Mouse (Mus musculus) CH12.LX (cell line): ENCODE data around the gene Arpc3. TPM values are rescaled to one million over a fixed set of nuclear protein-coding genes. Genes with fewer than 3 reads are reported as not detected.

Source experiments
- DNase-seq: peaks from one replicate; pipeline ENCODE4 v3.0.0-alpha.2; 2013; ENCODE audit errors: extremely low read depth
- H3K27ac ChIP-seq: 2 replicates; pipeline ENCODE4 v1.5.1; 2012; ENCODE audit warnings: low read depth, mild to moderate bottlenecking, control low read depth, moderate library complexity; ENCODE audit not compliant: insufficient read depth
- H3K27me3 ChIP-seq: replicated peaks from 2 replicates; pipeline ENCODE3; 2012; ENCODE audit warnings: inconsistent platforms
- H3K36me3 ChIP-seq, 2 experiments: replicated peaks in 1 of 2; 2 replicates each; pipeline versions ENCODE3 to v1.6.1; 2012; ENCODE audit warnings: inconsistent platforms in 1 of 2, low read length in 1 of 2, mild to moderate bottlenecking in 1 of 2, mixed read lengths in 1 of 2, moderate library complexity in 1 of 2; ENCODE audit not compliant: control insufficient read depth in 1 of 2, insufficient read depth in 1 of 2
- H3K4me1 ChIP-seq, 2 experiments: 2 replicates each; pipeline ENCODE4 v1.6.1; 2012; ENCODE audit warnings: inconsistent platforms in 1 of 2, moderate library complexity in 1 of 2; ENCODE audit not compliant: insufficient read depth in 2 of 2, control insufficient read depth in 1 of 2
- H3K4me2 ChIP-seq: 2 replicates; pipeline ENCODE4 v1.6.1; 2012; ENCODE audit warnings: low read depth, mild to moderate bottlenecking, control low read depth; ENCODE audit not compliant: poor library complexity, insufficient read depth, severe bottlenecking
- H3K4me3 ChIP-seq, 3 experiments: fragments of 150-350 bp in 1 of 3; sonication (generic) in 1 of 3; replicated peaks in 1 of 3; 2 replicates each; pipeline versions ENCODE3 to v1.5.1; 2011 to 2012; ENCODE audit warnings: low read depth in 2 of 3, low read length in 2 of 3, mild to moderate bottlenecking in 2 of 3, moderate library complexity in 2 of 3, control low read depth in 1 of 3, improper control_type of control experiment in 1 of 3, inconsistent platforms in 1 of 3, mixed read lengths in 1 of 3; ENCODE audit not compliant: poor library complexity in 1 of 3
- H3K79me2 ChIP-seq: replicated peaks from 2 replicates; pipeline ENCODE4 v1.6.1; 2012; ENCODE audit warnings: mild to moderate bottlenecking, moderate library complexity; ENCODE audit not compliant: control insufficient read depth, poor library complexity, insufficient read depth, severe bottlenecking; ENCODE audit errors: extremely low read depth
- H3K9ac ChIP-seq: 2 replicates; pipeline ENCODE4 v1.6.1; 2012; ENCODE audit warnings: low read depth, mild to moderate bottlenecking, control low read depth, moderate library complexity; ENCODE audit not compliant: insufficient read depth
- H3K9me3 ChIP-seq: replicated peaks from 2 replicates; pipeline ENCODE3; 2012; ENCODE audit warnings: low read length, inconsistent platforms, mixed read lengths
- CHD1 ChIP-seq: IDR thresholded peaks from 2 replicates; pipeline ENCODE4 v1.6.1; 2012; ENCODE audit warnings: low read depth, low read length, improper control_type of control experiment, inconsistent platforms
- CHD2 ChIP-seq: IDR thresholded peaks from 2 replicates; pipeline ENCODE4 v1.6.1; 2011; ENCODE audit warnings: low read length, improper control_type of control experiment
- E2F4 ChIP-seq: IDR thresholded peaks from 2 replicates; pipeline ENCODE4 v1.6.1; 2011; ENCODE audit warnings: low read depth, low read length, improper control_type of control experiment; ENCODE audit not compliant: insufficient replicate concordance
- EP300 ChIP-seq: IDR thresholded peaks from 2 replicates; pipeline ENCODE4 v1.6.1; 2011; ENCODE audit warnings: low read length, improper control_type of control experiment
- GABPA ChIP-seq: IDR thresholded peaks from 2 replicates; pipeline ENCODE4 v1.6.1; 2012; ENCODE audit warnings: low read depth, low read length, improper control_type of control experiment, inconsistent platforms; ENCODE audit not compliant: insufficient replicate concordance
- HCFC1 ChIP-seq: IDR thresholded peaks from 2 replicates; pipeline ENCODE4 v1.6.1; 2012; ENCODE audit warnings: low read depth, mild to moderate bottlenecking, inconsistent platforms, low read length, improper control_type of control experiment
- MEF2A ChIP-seq: IDR thresholded peaks from 2 replicates; pipeline ENCODE4 v1.6.1; 2014; ENCODE audit warnings: low read depth, mild to moderate bottlenecking, inconsistent platforms, low read length, improper control_type of control experiment, borderline replicate concordance
- MXI1 ChIP-seq: IDR thresholded peaks from 2 replicates; pipeline ENCODE4 v1.6.1; 2011; ENCODE audit warnings: mild to moderate bottlenecking, low read depth, low read length, improper control_type of control experiment
- MYC ChIP-seq: IDR thresholded peaks from 2 replicates; pipeline ENCODE4 v1.6.1; 2011; ENCODE audit warnings: low read depth, mild to moderate bottlenecking, improper control_type of control experiment, low read length
- NRF1 ChIP-seq: IDR thresholded peaks from 2 replicates; pipeline ENCODE4 v1.6.1; 2014; ENCODE audit warnings: low read depth, mild to moderate bottlenecking, inconsistent platforms, low read length, improper control_type of control experiment, moderate library complexity
- POLR2A ChIP-seq: IDR thresholded peaks from 2 replicates; pipeline ENCODE4 v1.6.1; 2011; ENCODE audit warnings: low read depth, mild to moderate bottlenecking, improper control_type of control experiment, low read length
- RCOR1 ChIP-seq: conservative IDR thresholded peaks from 2 replicates; pipeline ENCODE4 v1.6.1; 2012; ENCODE audit warnings: low read depth, mild to moderate bottlenecking, inconsistent platforms, low read length, improper control_type of control experiment
- USF1 ChIP-seq: IDR thresholded peaks from 2 replicates; pipeline ENCODE4 v1.6.1; 2014; ENCODE audit warnings: low read depth, mild to moderate bottlenecking, inconsistent platforms, low read length, improper control_type of control experiment
- ZKSCAN1 ChIP-seq: IDR thresholded peaks from 2 replicates; pipeline ENCODE4 v1.6.1; 2012; ENCODE audit warnings: low read depth, inconsistent platforms, low read length, improper control_type of control experiment, borderline replicate concordance
- ZNF384 ChIP-seq: IDR thresholded peaks from 2 replicates; pipeline ENCODE4 v1.6.1; 2012; ENCODE audit warnings: low read depth, low read length, improper control_type of control experiment, inconsistent platforms
- dilution Hi-C: fragments of 300-500 bp; cut with MboI; formaldehyde crosslinking; loops from 2 replicates; pipeline ENCODE4 v1.14.3; 2020; ENCODE audit warnings: low sequenced_read_pairs; ENCODE audit not compliant: extremely low pct_unique_long_range_greater_than_20kb, extremely low pct_ligation_motif_present
- in situ Hi-C: fragments of 300-500 bp; cut with MboI; formaldehyde crosslinking; loops from 3 replicates; pipeline ENCODE4 v1.14.3; 2019; ENCODE audit warnings: low sequenced_read_pairs, low pct_ligation_motif_present, low pct_unique_long_range_greater_than_20kb, mixed read lengths
- polyA plus RNA-seq: library from polyadenylated mRNA; unstranded; fragments of >175 nt; gene quantifications from 2 replicates; pipeline ENCODE4 v1.2.1, GENCODE M21; 2012; ENCODE audit warnings: low read depth; ENCODE audit not compliant: insufficient read length
- total RNA-seq, 2 experiments: library from RNA; depleted of rRNA; stranded (reverse); fragments of 300-350 nt in 1 of 2; fragments of >200 nt in 1 of 2; gene quantifications; 2 replicates each; pipeline ENCODE4 v1.2.3; 2012 to 2014

Gene Arpc3
- total and polyA plus RNA-seq, 3 experiments = 256 to 543 (median 297) TPM

GRCm38 (mm10) chr5:122402160-122402559, 10.5 kb downstream of the Arpc3 start:
- Histone ChIP-seq H3K27ac (no peak overlapping the region), H3K4me2 (no peak overlapping the region), H3K79me2 (peaks cover 13% of the 10 kb centered on the region; the same call in 1 of the 2 replicates), H3K27me3 (no peaks in the 10 kb centered on the region), H3K4me1 (peaks cover 0 to 20% of the 10 kb centered on the region in 2 experiments; a peak in 2 of 4 replicates), H3K9me3 (no peaks in the 10 kb centered on the region), H3K36me3 (peaks cover 80 to 99% of the 10 kb centered on the region in 2 experiments), H3K4me3 (no peak overlapping the region), H3K9ac (no peak overlapping the region)
- no peak for DNase-seq
- in situ Hi-C loops = no loop called here
- no peak for TF ChIP-seq CHD2
- no peak for TF ChIP-seq MYC
- TF ChIP-seq POLR2A = no peak
- no peak for TF ChIP-seq MXI1
- no peak for TF ChIP-seq USF1
- no peak for TF ChIP-seq GABPA
- no peak for TF ChIP-seq EP300
- TF ChIP-seq NRF1 = no peak
- TF ChIP-seq HCFC1 = no peak
- TF ChIP-seq RCOR1 = no peak
- no peak for TF ChIP-seq MEF2A
- TF ChIP-seq, all 38 proteins: peak for 0
- dilution Hi-C loops = no loop called here

GRCm38 (mm10) chr5:122402772-122403171, 11.1 kb downstream of the Arpc3 start:
- Histone ChIP-seq H3K27ac (no peak overlapping the region), H3K4me3 (no peak overlapping the region), H3K79me2 (peaks cover 11% of the 10 kb centered on the region; the same call in 1 of the 2 replicates), H3K9ac (no peak overlapping the region), H3K9me3 (no peaks in the 10 kb centered on the region), H3K27me3 (no peaks in the 10 kb centered on the region), H3K36me3 (peaks cover 79 to 99% of the 10 kb centered on the region in 2 experiments), H3K4me1 (peaks cover 0 to 14% of the 10 kb centered on the region in 2 experiments; a peak in 2 of 4 replicates), H3K4me2 (no peak overlapping the region)
- DNase-seq = no peak
- TF ChIP-seq E2F4 (no peak), CHD1 (no peak), MEF2A (no peak), ZKSCAN1 (no peak), ZNF384 (no peak)
- in situ Hi-C loops = no loop called here
- dilution Hi-C loops = no loop called here
